20 mouse cellular contexts compared by ENCODE assay signal in the genomic region with DNA sequence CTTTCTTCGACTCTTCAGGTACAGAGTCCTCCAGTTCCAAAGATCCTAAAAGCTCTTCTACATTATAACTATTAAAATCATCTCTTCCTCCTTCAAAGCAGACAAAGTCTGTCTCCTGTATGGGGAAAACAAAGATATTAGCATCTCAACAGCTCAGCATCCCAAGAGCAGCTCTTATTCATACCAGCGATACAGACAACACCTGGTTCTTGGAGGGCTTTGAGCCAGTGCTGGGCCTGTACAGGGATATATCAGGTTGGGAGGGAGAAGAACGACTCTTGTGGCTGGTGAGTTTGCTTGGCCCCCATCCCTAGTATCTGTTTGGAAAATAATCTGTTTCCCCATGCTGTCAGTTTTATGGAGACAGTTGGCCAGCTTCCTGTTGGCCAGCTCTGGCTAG. TPM values are rescaled to one million over a fixed set of nuclear protein-coding genes. Genes with fewer than 3 reads are reported as not detected.
"Had no signal": no experiment of that assay in that cellular context is flagged by ENCODE, and none has a peak within 500 bp of the region (broad histone marks: within the 10 kb centered on the region; RNA-seq: fewer than 3 reads in every experiment).

No protein-coding gene starts in this region.

- H3K9me3 ChIP-seq: lung, embryonic 15.5 days; megakaryocyte, embryonic 14.5 days; midbrain, embryonic 13.5 days; midbrain, embryonic 15.5 days; neural tube, embryonic 12.5 days; stomach, embryonic 15.5 days had no signal

- H3K4me3 ChIP-seq: lung, embryonic 15.5 days; megakaryocyte, embryonic 14.5 days; midbrain, embryonic 13.5 days; midbrain, embryonic 15.5 days; neural tube, embryonic 12.5 days; stomach, embryonic 15.5 days had no signal

- H3K4me1 ChIP-seq: lung, embryonic 15.5 days; midbrain, embryonic 13.5 days; midbrain, embryonic 15.5 days; neural tube, embryonic 12.5 days; stomach, embryonic 15.5 days had no signal

- H3K9ac ChIP-seq: liver, postnatal 0 days; lung, embryonic 15.5 days; midbrain, embryonic 13.5 days; midbrain, embryonic 15.5 days; neural tube, embryonic 12.5 days; stomach, embryonic 15.5 days had no signal

- ATAC-seq: liver, postnatal 0 days; lung, postnatal 0 days; midbrain, embryonic 13.5 days; midbrain, embryonic 15.5 days had no signal

- H3K4me2 ChIP-seq: lung, embryonic 15.5 days; midbrain, embryonic 11.5 days; midbrain, embryonic 13.5 days; midbrain, embryonic 15.5 days; neural tube, embryonic 12.5 days; stomach, embryonic 15.5 days had no signal

- H3K27ac ChIP-seq: lung, embryonic 15.5 days; macrophage; midbrain, embryonic 13.5 days; midbrain, embryonic 15.5 days; neural tube, embryonic 12.5 days; stomach, embryonic 15.5 days; stomach, postnatal 0 days had no signal

- DNase-seq: liver, postnatal 0 days; lung, adult 2 months; lung, postnatal 14 days; lung, postnatal 36 days; right cerebral cortex, postnatal 14 days; thymus, adult 2 months; thymus, postnatal 25 days; thymus, postnatal 4 days had no signal

- H3K27me3 ChIP-seq: lung, embryonic 15.5 days; megakaryocyte, embryonic 14.5 days; midbrain, embryonic 13.5 days; midbrain, embryonic 15.5 days; neural tube, embryonic 12.5 days; stomach, embryonic 15.5 days had no signal

RNA-seq across cellular contexts. Expression of a gene that starts 59.1 kb away (rescaled TPM):
- total RNA-seq: megakaryocyte progenitor cell, adult 5-6 weeks; monocyte, adult 5-6 weeks had no signal
- polyA plus RNA-seq: liver, postnatal 0 days; macrophage; stomach, postnatal 0 days had no signal
